Mouse (Mus musculus) heart, adult 9 months (tissue): ENCODE data around the gene Fosl2.
A peak's percentile ranks its signal among the peaks of the same experiment; 100 is the strongest.

Source experiments
- DNase-seq, 2 experiments: peaks; one replicate each; pipeline ENCODE4 v3.0.0; 2022; ENCODE audit warnings: low spot score in 2 of 2

The Fosl2 gene

DNA sequence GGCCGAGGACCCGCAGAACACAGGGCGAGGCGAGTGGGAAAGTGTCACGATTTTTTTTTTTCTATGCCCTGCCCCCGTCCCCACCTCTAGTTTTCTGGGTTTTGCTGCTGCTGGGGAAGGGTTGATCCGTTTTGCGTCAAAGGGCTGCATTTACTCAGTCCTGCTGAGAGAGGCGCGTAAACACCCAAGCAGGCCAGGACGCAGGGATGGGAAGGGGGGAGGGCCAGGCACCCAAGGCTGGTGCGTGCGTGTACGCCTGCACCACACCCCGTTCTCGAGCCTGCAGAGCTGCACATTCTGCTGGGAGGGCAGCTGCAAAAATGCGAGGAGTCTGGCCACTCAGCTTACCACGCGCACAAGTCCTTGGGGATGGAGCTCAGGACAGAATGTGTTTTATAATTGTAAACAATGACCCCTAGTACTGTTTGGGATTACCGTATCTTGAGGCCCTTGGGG is 2.0 kb upstream of the Fosl2 start:
- peak; percentile 89 to 92 for DNase-seq

GRCm38 (mm10) chr5:32134051-32134732 is 1.4 kb upstream of the Fosl2 start:
- peak; percentile 47 to 49 for DNase-seq

DNA sequence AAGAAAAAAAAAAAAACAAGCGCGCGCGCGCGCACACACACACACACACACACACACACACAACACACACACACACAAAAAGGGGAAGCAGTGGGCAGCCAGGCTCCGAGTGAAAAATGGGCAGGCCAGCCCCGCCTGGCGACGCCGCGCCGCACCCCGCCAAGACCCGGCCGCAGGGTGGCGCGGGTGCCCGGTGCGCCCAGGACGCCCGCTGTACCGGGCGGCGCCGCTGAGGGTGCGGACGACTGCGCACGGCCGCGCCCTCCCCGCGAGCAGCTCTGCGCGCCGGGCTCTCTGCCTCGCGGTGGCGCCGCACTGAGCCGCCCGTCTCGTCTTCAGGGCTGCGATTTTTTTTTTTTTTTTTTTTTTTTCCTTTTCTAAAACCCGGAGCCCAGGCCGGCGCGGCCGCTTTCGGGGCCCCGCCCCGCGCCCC is 682 bp upstream of the Fosl2 start:
- DNase-seq: no peak

- DNase-seq: peak; percentile 86 to 87
Measured at GRCm38 (mm10) chr5:32136301-32136863, 781 bp downstream of the Fosl2 start.

- DNase-seq: peak; percentile 41 to 43
Measured at GRCm38 (mm10) chr5:32137106-32137522, 1.5 kb downstream of the Fosl2 start.

- DNase-seq: peak; percentile 72 to 78
Measured at GRCm38 (mm10) chr5:32138446-32139195, 3.0 kb downstream of the Fosl2 start.

DNA sequence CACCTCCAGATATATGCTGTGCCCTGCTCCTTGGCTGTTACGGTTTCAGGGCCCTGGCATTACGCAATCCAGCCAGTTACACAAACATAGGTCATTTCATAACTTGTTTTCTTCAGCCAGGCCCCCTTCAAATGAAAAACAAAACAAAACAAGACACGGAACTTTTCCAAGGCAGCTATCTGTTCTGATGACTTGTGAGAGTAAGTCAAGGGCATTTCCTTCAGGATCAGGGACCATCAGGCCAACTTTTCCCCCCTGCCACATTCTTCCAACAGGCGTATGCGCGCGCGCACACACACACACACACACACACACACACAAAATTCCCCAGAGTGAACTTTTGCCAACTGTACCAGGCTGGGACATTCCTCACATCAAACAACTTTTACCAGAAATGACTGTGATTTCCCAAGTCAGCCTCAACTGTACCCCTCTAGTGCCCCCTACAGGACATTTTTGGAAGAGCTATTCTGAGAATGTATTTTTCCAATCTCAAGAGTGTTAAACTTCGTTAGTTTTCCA is 4.0 kb downstream of the Fosl2 start:
- DNase-seq: peak; percentile 56 to 81

GRCm38 (mm10) chr5:32141899-32142298 is 6.3 kb downstream of the Fosl2 start:
- DNase-seq: no peak

GRCm38 (mm10) chr5:32143433-32143970 is 7.9 kb downstream of the Fosl2 start:
- DNase-seq: no peak

- no peak for DNase-seq
Measured at GRCm38 (mm10) chr5:32146281-32146680, 10.7 kb downstream of the Fosl2 start.

DNA sequence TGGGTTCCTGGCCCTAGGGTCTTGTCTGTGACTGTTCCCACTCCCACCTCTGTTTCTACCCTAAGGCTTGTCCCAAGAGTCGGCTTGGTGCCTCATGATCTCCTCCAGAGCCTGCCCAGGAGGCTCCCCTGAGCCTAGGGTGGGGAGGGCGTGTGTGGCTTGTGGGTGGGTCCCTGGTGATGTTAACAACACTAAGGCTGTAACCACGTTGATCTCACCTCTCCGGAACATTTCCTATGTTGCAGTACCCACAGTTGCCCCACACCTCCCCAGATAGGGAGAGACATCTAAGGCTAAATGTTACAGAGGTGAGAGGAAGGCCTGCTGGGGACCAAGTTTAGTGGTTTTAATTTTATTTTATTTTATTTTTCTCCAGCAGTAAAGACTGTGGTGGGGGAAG is 13.0 kb downstream of the Fosl2 start:
- DNase-seq: no peak

- DNase-seq: no peak
Measured at GRCm38 (mm10) chr5:32151244-32151643, 15.6 kb downstream of the Fosl2 start.

GRCm38 (mm10) chr5:32152725-32153417 is 17.3 kb downstream of the Fosl2 start:
- DNase-seq: no peak

DNA sequence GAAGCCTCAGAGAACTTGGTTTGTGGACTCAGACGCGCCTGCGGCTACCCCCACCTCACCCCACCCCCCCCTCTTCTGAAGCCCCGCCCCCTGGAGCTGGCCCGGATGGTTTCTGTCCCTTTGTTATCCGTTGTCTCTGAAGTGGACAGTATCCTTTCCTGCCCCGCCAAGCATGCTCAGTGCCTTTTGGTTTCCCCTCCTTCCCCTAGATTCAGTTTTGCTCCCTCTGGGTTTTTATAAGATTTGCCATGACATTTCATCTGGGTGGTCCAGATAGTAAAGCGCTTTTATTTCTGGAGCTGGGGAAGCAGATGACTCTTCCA is 17.8 kb downstream of the Fosl2 start:
- no peak for DNase-seq

DNA sequence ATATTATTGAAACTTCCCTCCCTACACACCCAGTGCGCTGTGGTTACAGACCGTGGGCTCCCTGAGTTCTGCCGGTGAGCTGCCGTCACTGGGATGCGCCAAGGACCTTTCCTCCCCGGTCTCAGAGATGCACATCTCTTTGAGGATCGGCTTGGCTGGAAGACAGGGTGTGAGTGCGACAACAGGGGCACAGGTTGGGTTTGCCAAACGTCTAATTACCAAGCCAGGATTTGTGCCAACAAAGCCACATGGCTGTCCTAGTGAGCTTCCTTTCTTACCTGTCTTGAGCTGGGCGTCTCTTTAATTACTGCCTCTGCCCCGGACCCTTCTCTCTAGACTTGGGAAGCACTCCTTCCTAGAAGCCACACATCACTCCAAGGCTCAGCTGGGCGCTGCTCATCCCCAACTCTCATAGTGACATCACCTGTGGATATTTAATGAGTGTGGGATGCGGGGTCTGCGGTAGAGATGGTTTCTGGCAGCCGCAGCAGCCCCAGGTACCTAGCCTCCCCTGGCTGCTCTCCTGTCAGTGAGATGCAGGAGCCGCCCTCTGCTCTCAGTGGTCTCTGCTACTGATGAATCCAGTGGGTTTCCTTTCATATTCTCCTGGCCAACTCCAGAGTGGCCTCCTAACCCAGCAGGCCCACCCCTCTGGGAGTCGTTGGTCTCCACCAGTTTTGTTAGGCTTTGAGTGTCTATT is 18.3 kb downstream of the Fosl2 start:
- no peak for DNase-seq

- DNase-seq: peak; percentile 44 to 51
Measured at GRCm38 (mm10) chr5:32154931-32155688, 19.5 kb downstream of the Fosl2 start.

- no peak for DNase-seq
Measured at GRCm38 (mm10) chr5:32155927-32156326, 20.3 kb downstream of the Fosl2 start.

DNA sequence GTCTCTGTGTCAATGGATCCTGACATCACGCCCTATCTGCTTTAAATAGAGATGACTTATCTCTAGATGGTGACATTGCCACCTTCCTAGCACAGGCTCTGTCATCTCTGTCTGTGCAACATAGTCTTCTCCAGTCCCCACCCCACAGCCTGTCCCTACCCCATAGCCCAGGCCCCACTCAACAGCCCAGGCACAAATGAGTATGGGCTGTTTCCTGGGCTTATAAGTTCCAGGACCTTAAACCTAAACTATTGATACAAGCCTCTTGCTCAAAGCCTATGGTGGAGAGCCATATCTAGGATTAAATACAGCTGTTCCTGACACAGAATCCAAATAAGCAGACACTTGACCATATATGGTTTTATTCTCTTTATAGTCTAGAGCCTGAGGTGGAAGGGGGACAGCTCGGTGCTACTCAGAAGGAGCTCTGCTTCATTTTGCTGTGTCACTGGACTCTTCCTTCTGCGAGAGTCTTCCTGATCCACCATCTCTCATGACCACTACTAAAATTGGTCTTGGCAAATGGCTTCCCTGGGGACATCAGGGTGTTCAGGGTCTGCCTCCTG is 28.0 kb downstream of the Fosl2 start:
- no peak for DNase-seq

GRCm38 (mm10) chr5:32172188-32172587 is 36.6 kb downstream of the Fosl2 start:
- DNase-seq: no peak

GRCm38 (mm10) chr5:32176800-32177199 is 41.2 kb downstream of the Fosl2 start:
- no peak for DNase-seq
